Mouse (Mus musculus) forebrain, embryonic 16.5 days (tissue): Measurements from ENCODE around the gene Slamf8. TPM values are rescaled to one million over a fixed set of nuclear protein-coding genes. Genes with fewer than 3 reads are reported as not detected.
A peak's percentile ranks its signal among the peaks of the same experiment; 100 is the strongest.

Experiments used
- ATAC-seq: fragments of 200-750 bp; cut with Nextera tagmentation; 2 replicates; pipeline ENCODE4 v1.8.0; 2017; ENCODE audit warnings: mild to moderate bottlenecking, moderate library complexity
- H3K27ac ChIP-seq: fragments of 300-500 bp; sonication (generic); 2 replicates; pipeline ENCODE4 v1.5.1; 2014; ENCODE audit warnings: low read length, control low read depth
- H3K27me3 ChIP-seq: fragments of 300-500 bp; sonication (generic); replicated peaks from 2 replicates; pipeline ENCODE4 v1.6.1; 2014; ENCODE audit warnings: low read length; ENCODE audit not compliant: control insufficient read depth, insufficient read depth
- H3K36me3 ChIP-seq: fragments of 300-500 bp; sonication (generic); 2 replicates; pipeline ENCODE4 v1.6.1; 2014; ENCODE audit not compliant: control insufficient read depth, insufficient read depth
- H3K4me1 ChIP-seq: fragments of 300-500 bp; sonication (generic); replicated peaks from 2 replicates; pipeline ENCODE4 v1.6.1; 2014; ENCODE audit warnings: low read length; ENCODE audit not compliant: control insufficient read depth, insufficient read depth
- H3K4me2 ChIP-seq: fragments of 300-500 bp; sonication (generic); 2 replicates; pipeline ENCODE4 v1.6.1; 2014; ENCODE audit warnings: mild to moderate bottlenecking, low read length, control low read depth
- H3K4me3 ChIP-seq: fragments of 300-500 bp; sonication (generic); replicated peaks from 2 replicates; pipeline ENCODE4 v1.5.1; 2014; ENCODE audit warnings: mild to moderate bottlenecking, low read length, control low read depth
- H3K9ac ChIP-seq: fragments of 300-500 bp; sonication (generic); replicated peaks from 2 replicates; pipeline ENCODE4 v1.6.1; 2014; ENCODE audit warnings: low read depth, low read length, control low read depth
- H3K9me3 ChIP-seq: fragments of 300-500 bp; sonication (generic); 2 replicates; pipeline ENCODE4 v1.6.1; 2016; ENCODE audit warnings: low read length; ENCODE audit not compliant: control insufficient read depth
- WGBS: fragments of 180-500 bp; shearing (Covaris S2); extraction: QIAGEN DNeasy Blood & Tissue Kit; methylation state at CpG from one replicate; pipeline ENCODE4 v1.1.7; 2014; 5-methylcytosine and 5-hydroxymethylcytosine counted together
- polyA plus RNA-seq: library from polyadenylated mRNA; unstranded; fragments of >200 nt; fragmentation: Nextera tagmentation; extraction: Ambion mirVana; gene quantifications from 2 replicates; pipeline ENCODE4 v1.2.1, GENCODE M21; 2015

Slamf8 gene
- polyA plus RNA-seq, 1 experiment from 2014 or later = not detected

DNA sequence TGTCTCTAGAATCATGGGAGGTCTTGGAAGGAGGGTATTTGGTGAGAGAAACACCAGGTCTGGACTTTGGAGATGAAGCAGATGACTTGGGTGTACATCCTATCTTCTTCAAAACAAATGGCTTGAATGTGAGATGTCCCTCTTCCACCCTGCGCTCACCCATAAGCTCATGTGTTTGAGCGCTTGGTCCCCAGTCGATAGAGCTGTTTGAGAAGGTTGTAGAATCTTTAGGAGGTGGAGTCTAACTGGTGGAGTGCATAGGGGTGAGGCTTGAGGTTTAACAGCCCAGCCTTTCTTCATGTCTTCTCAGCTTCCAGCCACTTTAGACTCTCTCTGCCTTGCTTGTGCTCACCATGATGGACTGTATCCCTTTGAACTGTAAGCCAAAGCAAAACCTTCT is 35.9 kb upstream of the Slamf8 start:
- Histone ChIP-seq H3K27me3 (no peaks in the 10 kb centered on the region), H3K4me1 (no peaks in the 10 kb centered on the region), H3K9ac (no peak overlapping the region), H3K36me3 (no peaks in the 10 kb centered on the region), H3K4me3 (no peak overlapping the region), H3K27ac (no peak overlapping the region), H3K9me3 (no peaks in the 10 kb centered on the region), H3K4me2 (no peak overlapping the region)
- ATAC-seq = no peak
- WGBS = 95% methylated on average over 3 of the region's 3 CpGs

DNA sequence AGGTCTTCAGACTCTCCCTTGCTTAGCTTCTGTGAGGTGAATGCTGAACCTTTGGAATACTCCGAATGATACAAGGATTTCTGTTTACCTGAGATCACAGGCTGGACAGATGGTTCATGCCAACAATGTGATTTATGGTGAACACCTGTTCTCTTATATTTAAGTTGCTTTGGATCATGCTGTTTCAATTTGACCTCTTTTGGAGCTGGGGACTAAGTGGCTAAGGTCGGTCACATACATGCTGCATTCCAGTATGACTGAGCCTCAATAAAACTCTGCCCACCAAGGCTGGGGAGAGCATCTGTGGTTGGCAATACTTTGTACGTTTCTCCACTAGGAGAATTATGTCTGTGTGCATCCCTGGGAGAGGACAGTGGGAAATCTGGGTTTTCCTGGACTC is 33.7 kb upstream of the Slamf8 start:
- Histone ChIP-seq H3K36me3 (no peaks in the 10 kb centered on the region), H3K4me1 (no peaks in the 10 kb centered on the region), H3K9me3 (no peaks in the 10 kb centered on the region), H3K4me3 (no peak overlapping the region), H3K27ac (no peak overlapping the region), H3K4me2 (no peak overlapping the region), H3K27me3 (no peaks in the 10 kb centered on the region), H3K9ac (no peak overlapping the region)
- WGBS = 87% methylated on average over 3 of the region's 3 CpGs
- no peak for ATAC-seq

DNA sequence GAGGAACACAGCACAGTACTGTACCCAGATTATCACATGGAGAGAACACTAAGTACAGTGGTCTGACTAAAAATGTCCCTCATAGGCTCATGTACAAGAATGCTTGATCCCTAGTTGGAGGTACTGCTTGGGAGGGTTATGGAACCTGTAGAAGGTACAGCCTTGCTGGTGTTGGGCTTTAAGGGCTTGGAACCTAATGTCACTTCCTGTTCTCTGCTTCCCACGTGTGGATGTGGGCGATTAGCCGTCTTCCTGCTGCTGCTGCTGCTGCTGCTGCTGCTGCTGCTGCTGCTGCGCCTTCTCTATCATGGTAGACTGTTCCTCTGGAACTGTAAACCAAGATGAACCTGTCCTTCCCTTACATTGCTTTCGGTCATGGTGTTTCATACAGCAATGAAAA is 33.2 kb upstream of the Slamf8 start:
- no peaks in the 10 kb centered on the region for H3K9me3 ChIP-seq
- WGBS = 70% methylated on average over 5 of the region's 5 CpGs
- no peak overlapping the region for H3K9ac ChIP-seq
- ATAC-seq = no peak
- H3K4me3 ChIP-seq = no peak overlapping the region
- no peak overlapping the region for H3K4me2 ChIP-seq
- H3K36me3 ChIP-seq = no peaks in the 10 kb centered on the region
- H3K27me3 ChIP-seq = no peaks in the 10 kb centered on the region
- H3K27ac ChIP-seq = no peak overlapping the region
- no peaks in the 10 kb centered on the region for H3K4me1 ChIP-seq

DNA sequence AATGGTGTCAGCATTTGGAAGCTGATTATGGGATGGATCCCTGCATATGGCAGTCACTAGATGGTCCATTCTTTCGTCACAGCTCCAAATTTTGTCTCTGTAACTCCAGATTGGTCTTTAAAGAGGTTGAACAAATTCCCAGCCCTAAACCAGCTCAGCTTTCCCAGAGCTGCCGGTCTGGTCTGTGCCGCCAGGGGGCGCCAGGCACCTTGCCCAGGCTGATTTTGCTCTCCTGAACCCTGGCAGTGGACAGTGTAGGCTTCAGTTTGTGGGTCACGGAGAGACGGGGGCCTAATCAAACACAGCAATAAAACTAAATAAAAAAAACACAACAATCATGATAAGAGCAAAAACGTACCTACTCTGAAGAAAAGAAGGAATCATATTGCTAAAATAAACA is 28.9 kb upstream of the Slamf8 start:
- WGBS = 18% methylated on average over 7 of the region's 7 CpGs
- H3K4me1 ChIP-seq = peaks cover 11% of the 10 kb centered on the region
- H3K4me2 ChIP-seq = no peak overlapping the region
- H3K4me3 ChIP-seq = no peak overlapping the region
- H3K27me3 ChIP-seq = no peaks in the 10 kb centered on the region
- no peaks in the 10 kb centered on the region for H3K36me3 ChIP-seq
- H3K9me3 ChIP-seq = no peaks in the 10 kb centered on the region
- H3K9ac ChIP-seq = no peak overlapping the region
- no peak for ATAC-seq
- H3K27ac ChIP-seq = no peak overlapping the region

DNA sequence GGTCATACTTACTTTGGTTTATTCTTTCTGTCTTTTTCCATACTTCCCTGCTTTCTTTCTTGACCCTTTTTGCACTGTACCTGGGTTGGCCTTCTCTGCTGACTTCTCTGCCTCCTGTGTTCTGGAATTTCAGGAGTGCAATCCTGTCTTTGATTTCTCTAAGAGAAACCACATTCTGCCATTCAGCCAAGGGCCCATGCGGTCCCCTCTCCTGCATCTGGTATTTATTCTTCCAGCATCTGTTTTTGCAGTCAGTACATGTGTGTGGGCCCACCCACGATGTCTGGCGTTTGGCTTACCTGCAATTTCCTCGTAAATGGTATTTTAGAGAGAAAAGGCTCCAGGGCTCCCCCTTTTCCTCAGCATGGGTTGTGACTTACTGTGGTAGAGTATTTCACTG is 27.8 kb upstream of the Slamf8 start:
- no peak for ATAC-seq
- Histone ChIP-seq H3K4me2 (no peak overlapping the region), H3K27ac (no peak overlapping the region), H3K36me3 (no peaks in the 10 kb centered on the region), H3K27me3 (no peaks in the 10 kb centered on the region), H3K4me3 (no peak overlapping the region), H3K9me3 (no peaks in the 10 kb centered on the region), H3K9ac (no peak overlapping the region), H3K4me1 (peaks cover 11% of the 10 kb centered on the region)
- WGBS = 78% methylated on average over 4 of the region's 4 CpGs

DNA sequence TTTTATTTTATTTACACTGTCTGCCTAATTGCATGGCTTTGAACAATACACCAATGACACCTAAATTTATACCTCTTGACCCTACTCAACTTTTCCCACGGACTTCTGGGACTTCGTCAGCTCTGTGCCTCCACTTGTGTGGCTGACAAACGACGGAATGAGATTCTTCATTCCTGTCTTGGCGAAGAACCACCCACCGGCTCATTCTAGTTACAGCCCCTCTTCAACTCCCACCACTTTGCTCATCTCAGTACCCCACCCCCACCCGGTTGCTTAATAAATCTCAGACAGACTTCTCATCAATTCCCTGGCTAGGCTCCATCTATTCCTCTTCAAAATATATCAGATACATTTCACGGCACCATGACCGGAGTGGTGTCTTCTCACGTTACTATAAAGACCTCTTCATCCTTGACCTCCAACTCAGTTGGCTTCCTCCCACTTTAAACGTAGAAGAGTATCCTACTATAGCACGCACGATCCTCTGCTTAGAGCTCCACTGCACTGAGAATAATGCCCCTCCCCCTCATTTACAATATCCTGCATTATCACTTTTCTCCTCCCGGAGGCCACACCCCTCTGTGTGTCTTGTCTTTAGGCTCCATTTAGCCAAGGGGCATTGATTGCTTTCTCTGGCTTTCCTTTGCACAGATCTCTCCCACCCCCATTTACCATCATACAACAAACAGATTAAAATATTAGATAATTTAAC is 27.2 kb upstream of the Slamf8 start:
- Histone ChIP-seq H3K4me1 (peaks cover 11% of the 10 kb centered on the region), H3K36me3 (no peaks in the 10 kb centered on the region), H3K27me3 (no peaks in the 10 kb centered on the region), H3K9ac (no peak overlapping the region), H3K4me2 (peak overlapping the region; percentile 53), H3K9me3 (no peaks in the 10 kb centered on the region), H3K27ac (no peak overlapping the region), H3K4me3 (peak overlapping the region; percentile 34)
- WGBS = 39% methylated on average over 14 of the region's 14 CpGs
- peak; percentile 32 for ATAC-seq

DNA sequence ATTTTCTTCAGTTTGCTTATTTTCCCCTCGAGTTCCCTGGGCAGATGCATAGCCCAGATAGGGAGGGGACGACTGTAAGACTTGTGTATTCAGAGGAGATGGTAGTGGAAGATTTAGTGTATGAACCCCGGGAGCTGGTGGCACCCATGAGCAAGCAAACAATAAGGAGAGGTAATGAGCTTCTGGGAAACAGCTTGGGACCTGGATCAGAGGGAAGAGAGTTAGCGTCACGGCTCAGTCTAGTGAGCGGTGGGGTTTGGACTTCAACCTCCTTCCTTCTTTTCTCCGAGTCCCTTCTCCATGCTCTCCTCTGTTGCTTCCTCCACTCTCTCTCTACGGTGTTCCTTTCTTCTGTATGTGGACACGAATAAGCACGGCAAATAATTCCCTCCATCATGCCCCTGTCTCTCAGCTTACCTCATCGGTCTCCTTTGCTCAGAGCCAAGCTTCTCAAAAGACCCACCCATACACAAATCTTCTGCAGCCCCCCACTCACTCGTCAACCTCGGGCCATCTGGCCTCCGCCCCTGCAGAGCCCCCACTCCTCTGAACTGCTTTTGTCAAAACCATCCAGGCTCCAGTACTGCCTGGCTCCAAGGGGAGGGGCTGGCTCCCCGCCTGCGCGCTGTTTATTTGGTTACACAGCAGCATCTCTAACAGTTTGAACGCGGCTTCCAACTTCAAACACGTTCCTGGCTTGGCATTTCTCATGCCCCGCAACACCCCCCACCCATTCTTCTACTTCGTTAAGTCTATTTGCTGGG is 26.4 kb upstream of the Slamf8 start:
- H3K4me1 ChIP-seq = peaks cover 11% of the 10 kb centered on the region
- H3K36me3 ChIP-seq = no peaks in the 10 kb centered on the region
- no peaks in the 10 kb centered on the region for H3K27me3 ChIP-seq
- ATAC-seq = peak; percentile 90
- H3K9me3 ChIP-seq = no peaks in the 10 kb centered on the region
- H3K27ac ChIP-seq = no peak overlapping the region
- 8% methylated on average over 22 of the region's 22 CpGs for WGBS
- peak overlapping the region; percentile 38 for H3K9ac ChIP-seq
- H3K4me2 ChIP-seq = peak overlapping the region; percentile 53
- peak overlapping the region; percentile 34 for H3K4me3 ChIP-seq

DNA sequence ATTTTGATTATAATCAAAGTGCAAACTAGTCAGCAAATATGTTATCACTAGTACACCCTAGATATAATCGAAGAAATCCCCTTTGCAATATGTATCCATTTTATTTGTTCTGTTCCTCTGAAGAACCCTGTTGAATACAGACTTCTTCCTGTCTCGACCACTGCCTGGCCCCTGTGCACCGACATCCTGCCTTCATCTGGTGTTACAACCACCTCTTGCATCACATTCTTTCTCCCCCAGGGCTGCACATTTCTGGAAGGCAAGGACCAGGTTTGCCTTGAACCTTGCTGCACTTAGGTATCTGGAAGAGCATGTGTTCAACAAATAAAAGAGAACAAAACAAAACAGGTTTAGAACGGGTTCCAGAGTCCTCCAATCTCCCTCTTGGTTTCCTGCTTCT is 25.0 kb upstream of the Slamf8 start:
- no peaks in the 10 kb centered on the region for H3K9me3 ChIP-seq
- H3K27ac ChIP-seq = no peak overlapping the region
- peaks cover 11% of the 10 kb centered on the region for H3K4me1 ChIP-seq
- no peak overlapping the region for H3K4me3 ChIP-seq
- ATAC-seq = no peak
- no peaks in the 10 kb centered on the region for H3K36me3 ChIP-seq
- WGBS = 89% methylated on average over 4 of the region's 4 CpGs
- H3K4me2 ChIP-seq = no peak overlapping the region
- no peak overlapping the region for H3K9ac ChIP-seq
- H3K27me3 ChIP-seq = no peaks in the 10 kb centered on the region

DNA sequence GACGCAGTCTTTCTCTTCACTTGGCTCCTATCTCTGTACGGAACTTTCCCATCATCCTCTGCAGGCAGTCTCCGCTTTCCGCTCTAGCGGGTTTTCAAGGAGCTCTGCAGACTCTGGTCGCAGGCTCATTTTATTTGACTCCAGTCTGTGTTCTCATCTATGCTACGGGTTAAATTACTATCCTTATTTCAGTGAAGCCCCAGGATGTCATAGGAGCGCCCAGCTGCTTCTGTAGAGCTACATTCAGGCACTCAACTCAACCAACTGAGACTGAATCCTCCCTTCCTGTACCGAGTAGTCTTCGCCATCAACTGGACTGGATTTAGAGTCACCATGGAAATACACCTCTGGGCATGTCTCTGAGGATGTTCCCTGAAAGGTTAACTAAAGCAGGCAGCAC is 24.3 kb upstream of the Slamf8 start:
- peaks cover 11% of the 10 kb centered on the region for H3K4me1 ChIP-seq
- H3K36me3 ChIP-seq = no peaks in the 10 kb centered on the region
- no peak overlapping the region for H3K4me2 ChIP-seq
- WGBS = 81% methylated on average over 10 of the region's 10 CpGs
- ATAC-seq = no peak
- no peak overlapping the region for H3K4me3 ChIP-seq
- no peaks in the 10 kb centered on the region for H3K27me3 ChIP-seq
- no peaks in the 10 kb centered on the region for H3K9me3 ChIP-seq
- H3K27ac ChIP-seq = no peak overlapping the region
- H3K9ac ChIP-seq = no peak overlapping the region
